Mouse (Mus musculus) heart, postnatal 36 days (tissue): Measurements from ENCODE around the gene Mier2. TPM values are rescaled to one million over a fixed set of nuclear protein-coding genes. Genes with fewer than 3 reads are reported as not detected.

Source experiments
- DNase-seq, 2 experiments: peaks; one replicate each; pipeline ENCODE4 v3.0.0; 2021 to 2022
- intact Hi-C: fragments of 180-260 bp; cut with DNase I; formaldehyde crosslinking; loops from one replicate; pipeline ENCODE4 v1.15.1; 2025
- total RNA-seq, 2 experiments: library from RNA; stranded (reverse); gene quantifications; 2 replicates each; pipeline ENCODE4 v1.2.3; 2021

Mier2 gene
- total RNA-seq, 2 experiments from 2014 or later, result 11.1 to 12.7 TPM

DNA sequence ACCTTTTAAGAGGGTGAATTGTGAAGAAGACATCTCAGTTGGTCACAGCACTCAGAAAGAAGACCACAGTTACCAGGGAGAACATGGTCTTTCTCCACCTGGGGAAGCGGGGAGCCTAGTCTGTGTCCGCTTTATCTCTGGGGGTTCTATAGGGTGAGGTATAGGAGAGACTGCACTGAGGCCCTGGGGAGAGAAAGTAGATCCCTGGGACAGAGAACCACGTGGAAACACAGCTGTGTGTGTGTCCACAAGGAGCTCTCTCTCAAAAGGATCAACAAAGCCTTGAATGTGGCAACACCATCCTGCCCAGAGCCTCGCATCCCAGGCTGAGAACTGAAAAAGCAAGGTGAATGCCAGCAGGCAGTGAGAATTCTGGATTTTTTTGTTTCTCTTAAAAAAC, 22.4 kb upstream of the Mier2 start:
- intact Hi-C loops, result no loop called here
- no peak for DNase-seq

GRCm38 (mm10) chr10:79575754-79576153, 20.8 kb upstream of the Mier2 start:
- DNase-seq, result no peak
- intact Hi-C loops, result no loop called here

- DNase-seq, result no peak
- intact Hi-C loops, result no loop called here
These were observed 19.8 kb upstream of the Mier2 start for GRCm38 (mm10) chr10:79574796-79575195.

DNA sequence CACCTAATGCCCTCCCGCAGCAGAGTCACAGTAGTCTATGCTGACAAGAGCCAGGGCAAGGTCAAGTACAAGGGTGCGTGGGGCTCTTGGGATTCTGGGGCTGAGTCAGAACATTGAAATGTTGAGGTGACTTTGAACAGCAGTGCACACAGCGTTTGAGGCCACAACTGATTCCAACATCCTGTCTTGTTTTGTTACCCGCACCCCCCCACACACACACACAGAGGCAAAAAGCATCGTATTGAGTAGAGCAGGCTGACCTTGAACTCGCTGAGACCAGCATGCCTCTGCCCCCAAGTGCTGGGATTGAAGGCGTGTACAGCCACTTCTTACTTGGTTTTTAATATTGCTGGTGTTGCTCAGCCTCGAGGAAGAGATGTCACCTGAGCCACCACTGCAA, 19.4 kb upstream of the Mier2 start:
- intact Hi-C loops, result no loop called here
- DNase-seq, result no peak

GRCm38 (mm10) chr10:79573611-79574010, 18.6 kb upstream of the Mier2 start:
- no peak for DNase-seq
- intact Hi-C loops, result no loop called here

GRCm38 (mm10) chr10:79571314-79571713, 16.3 kb upstream of the Mier2 start:
- DNase-seq, result no peak
- intact Hi-C loops, result no loop called here

DNA sequence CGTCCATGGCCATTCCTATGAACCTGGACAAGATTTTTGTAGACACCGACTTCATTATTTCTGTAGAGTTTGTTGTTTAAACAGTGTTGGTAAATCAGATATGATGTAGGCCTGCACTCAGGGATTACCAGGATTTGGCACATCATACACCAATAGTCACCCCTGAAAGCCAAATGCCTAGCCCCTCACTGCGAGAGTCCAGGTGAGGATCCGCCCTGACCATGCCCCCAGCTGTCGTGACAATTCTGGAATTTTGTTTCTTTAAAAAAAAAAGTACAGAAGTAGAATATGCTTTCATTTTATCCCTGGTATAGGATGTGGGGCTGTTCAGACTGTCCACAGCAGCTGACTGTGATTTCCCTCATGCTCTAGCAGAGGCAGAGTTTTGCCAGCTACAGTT, 14.9 kb upstream of the Mier2 start:
- intact Hi-C loops, result no loop called here
- DNase-seq, result no peak

DNA sequence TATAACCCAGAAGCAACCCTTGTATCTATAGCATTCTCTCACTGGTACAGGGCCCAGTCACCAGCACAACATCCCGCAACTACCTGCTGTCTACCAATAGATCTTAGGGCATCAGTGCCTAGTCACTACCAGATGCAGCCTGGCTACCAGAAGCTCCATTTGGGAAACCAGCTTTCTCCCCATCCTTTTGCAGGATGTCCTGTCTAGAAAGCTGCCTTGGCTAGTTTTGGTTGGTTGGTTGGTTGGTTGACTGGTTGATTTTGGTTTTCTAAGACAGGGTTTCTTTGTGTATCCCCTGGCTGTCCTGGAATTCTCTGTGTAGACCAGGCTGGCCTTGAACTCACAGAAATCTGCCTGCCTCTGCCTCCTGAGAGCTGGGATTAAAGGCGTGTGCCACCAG, 4.7 kb upstream of the Mier2 start:
- no peak for DNase-seq

GRCm38 (mm10) chr10:79557496-79557895, 2.5 kb upstream of the Mier2 start:
- intact Hi-C loops, result no loop called here
- DNase-seq, result no peak

More for the DNA sequence above, 4.7 kb upstream of the Mier2 start:
- intact Hi-C loops, result no loop called here

GRCm38 (mm10) chr10:79556951-79557350, 2.0 kb upstream of the Mier2 start:
- DNase-seq, result no peak
- intact Hi-C loops, result no loop called here

- DNase-seq, result no peak
- intact Hi-C loops, result no loop called here
These were observed 282 bp upstream of the Mier2 start for GRCm38 (mm10) chr10:79555238-79555724.

GRCm38 (mm10) chr10:79553691-79554090, 1.3 kb downstream of the Mier2 start:
- no peak for DNase-seq
- intact Hi-C loops, result no loop called here

- intact Hi-C loops, result no loop called here
- DNase-seq, result no peak
These were observed 1.8 kb downstream of the Mier2 start for GRCm38 (mm10) chr10:79553176-79553575.

- intact Hi-C loops, result no loop called here
- no peak for DNase-seq
These were observed 2.5 kb downstream of the Mier2 start for GRCm38 (mm10) chr10:79552531-79552930.

- intact Hi-C loops, result no loop called here
These were observed 4.6 kb downstream of the Mier2 start for GRCm38 (mm10) chr10:79550366-79550765.

GRCm38 (mm10) chr10:79548971-79549723, 5.9 kb downstream of the Mier2 start:
- intact Hi-C loops, result no loop called here
- DNase-seq, result no peak

More at GRCm38 (mm10) chr10:79550366-79550765, 4.6 kb downstream of the Mier2 start:
- DNase-seq, result no peak

GRCm38 (mm10) chr10:79548546-79548945, 6.5 kb downstream of the Mier2 start:
- DNase-seq, result no peak
- intact Hi-C loops, result no loop called here

GRCm38 (mm10) chr10:79547148-79547675, 7.8 kb downstream of the Mier2 start:
- intact Hi-C loops, result no loop called here

GRCm38 (mm10) chr10:79546483-79546882, 8.5 kb downstream of the Mier2 start:
- intact Hi-C loops, result no loop called here
- DNase-seq, result no peak

More at GRCm38 (mm10) chr10:79547148-79547675, 7.8 kb downstream of the Mier2 start:
- DNase-seq, result no peak

GRCm38 (mm10) chr10:79545891-79546290, 9.1 kb downstream of the Mier2 start:
- no peak for DNase-seq
- intact Hi-C loops, result no loop called here

- intact Hi-C loops, result no loop called here
- no peak for DNase-seq
These were observed 10.4 kb downstream of the Mier2 start for GRCm38 (mm10) chr10:79544631-79545030.

- intact Hi-C loops, result no loop called here
- DNase-seq, result no peak
These were observed 11.0 kb downstream of the Mier2 start for GRCm38 (mm10) chr10:79543884-79544597.
